Mouse (Mus musculus) G1E (cell line): ENCODE results near the gene Gm5169. TPM values are rescaled to one million over a fixed set of nuclear protein-coding genes. Genes with fewer than 3 reads are reported as not detected.
"Not testable (repeated sequence)": the region's sequence is repeated elsewhere in the genome, so short reads cannot be mapped to it uniquely, and the experiment has no call there.

Experiments
- ATAC-seq: 2 replicates; pipeline ENCODE4 v1.8.0; 2016; ENCODE audit warnings: mild to moderate bottlenecking; ENCODE audit not compliant: insufficient number of reproducible peaks, poor library complexity, low FRiP score, severe bottlenecking; ENCODE audit errors: extremely low read depth
- DNase-seq: peaks from one replicate; pipeline ENCODE4 v3.0.0; 2012; ENCODE audit warnings: low spot score
- H3K27me3 ChIP-seq: 2 replicates; pipeline ENCODE4 v1.6.1; 2012; ENCODE audit warnings: mild to moderate bottlenecking, low read length, inconsistent platforms; ENCODE audit not compliant: insufficient read depth
- H3K36me3 ChIP-seq: replicated peaks from 2 replicates; pipeline ENCODE3; 2012; ENCODE audit warnings: mild to moderate bottlenecking, inconsistent platforms
- H3K4me1 ChIP-seq: 2 replicates; pipeline ENCODE4 v1.6.1; 2012; ENCODE audit warnings: low read depth, low read length, inconsistent platforms, mixed read lengths; ENCODE audit not compliant: insufficient read depth
- H3K4me3 ChIP-seq: 2 replicates; pipeline ENCODE4 v1.5.1; 2012; ENCODE audit warnings: low read depth, mild to moderate bottlenecking, inconsistent platforms, low read length, moderate library complexity, mixed read lengths
- H3K9me3 ChIP-seq: replicated peaks from 2 replicates; pipeline ENCODE4 v1.6.1; 2012; ENCODE audit warnings: inconsistent platforms
- polyA plus RNA-seq: library from polyadenylated mRNA; stranded (reverse); fragments of >175 nt; gene quantifications from 2 replicates; pipeline ENCODE4 v1.2.3, GENCODE M21; 2012
- total RNA-seq, 2 experiments: library from RNA; stranded (forward) in 1 of 2; stranded (reverse) in 1 of 2; fragments of 200-1000 nt in 1 of 2; fragments of >200 nt in 1 of 2; fragmentation: Nextera tagmentation in 1 of 2; gene quantifications; 2 replicates each; pipeline ENCODE4 v1.2.3; 2014 to 2017

The Gm5169 gene
- total RNA-seq (2014; fragmentation: Nextera tagmentation) = not detected in 2 replicates
- total RNA-seq (2017) = not detected in 2 replicates
- not detected in 2 replicates for polyA plus RNA-seq

DNA sequence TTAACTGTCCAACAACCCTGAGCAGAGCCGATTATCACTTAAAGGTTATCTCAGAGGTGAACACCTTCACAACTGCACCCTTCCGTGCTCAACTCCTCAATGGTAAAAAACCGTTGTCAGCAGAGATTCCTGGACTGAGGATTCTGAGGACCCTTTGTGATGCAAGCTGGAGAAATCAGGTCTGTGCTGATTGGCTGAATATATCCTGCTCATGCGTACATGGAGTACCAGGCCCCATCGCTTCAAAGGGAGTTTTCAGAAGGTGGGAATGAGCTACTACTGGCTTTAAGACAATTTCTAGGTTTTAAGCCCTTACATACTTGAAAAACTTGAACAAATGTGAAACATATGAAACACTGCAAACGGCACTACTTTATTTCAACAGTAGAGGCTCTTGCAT lies at the start of gene Gm5169:
Gene Gm5169, minus strand, starts transcription at position 101 of the 400 bp plus-strand sequence.
- not testable (repeated sequence) for H3K9me3 ChIP-seq, H3K4me3 ChIP-seq, ATAC-seq, DNase-seq, H3K27me3 ChIP-seq, H3K36me3 ChIP-seq, H3K4me1 ChIP-seq

GRCm38 (mm10) chrX:25347424-25347823 lies 46.2 kb upstream of the Gm5169 start:
- not testable (repeated sequence) for H3K9me3 ChIP-seq, H3K27me3 ChIP-seq, DNase-seq, H3K36me3 ChIP-seq, ATAC-seq, H3K4me3 ChIP-seq, H3K4me1 ChIP-seq
